Mouse (Mus musculus): ENCODE data around the gene 3110040M04Rik. TPM values are rescaled to one million over a fixed set of nuclear protein-coding genes. Genes with fewer than 3 reads are reported as not detected.

The 3110040M04Rik gene
- polyA plus RNA-seq, 1 experiment from 2014 or later, result 1.4 TPM

- 46% methylated on average over 2 of the region's 2 CpGs for WGBS
These were observed 41.9 kb downstream of the 3110040M04Rik start for GRCm38 (mm10) chr1:151245846-151246245.

GRCm38 (mm10) chr1:151250109-151250508 lies 46.2 kb downstream of the 3110040M04Rik start:
- Histone ChIP-seq H3K4me1 (ENCODE audit: insufficient read depth, low read length) (peaks cover 6% of the 10 kb centered on the region; the same call in 1 of the 2 replicates), H3K4me2 (replicated peaks; ENCODE audit: low read depth, low read length) (no peak overlapping the region), H3K27me3 (ENCODE audit: insufficient read depth, low read length) (no peaks in the 10 kb centered on the region), H3K27ac (ENCODE audit: low read length) (no peak overlapping the region), H3K36me3 (ENCODE audit: insufficient read depth, low read length) (no peaks in the 10 kb centered on the region), H3K9ac (replicated peaks; ENCODE audit: low read length) (no peak overlapping the region), H3K9me3 (ENCODE audit: low read length) (no peaks in the 10 kb centered on the region), H3K4me3 (ENCODE audit: low read length) (no peak overlapping the region)
- WGBS, result 86% methylated on average over 3 of the region's 3 CpGs
- no peak for ATAC-seq (ENCODE audit: low FRiP score, low TSS enrichment)

More at GRCm38 (mm10) chr1:151245846-151246245, 41.9 kb downstream of the 3110040M04Rik start:
- no peak overlapping the region for H3K4me3 ChIP-seq (ENCODE audit: low read length)
- H3K27me3 ChIP-seq (ENCODE audit: insufficient read depth, low read length), result no peaks in the 10 kb centered on the region
- 0 out of 2 replicates have a peak, but pooled peaks cover 2% of the 10 kb centered on the region for H3K4me1 ChIP-seq (ENCODE audit: insufficient read depth, low read length)
- H3K36me3 ChIP-seq (ENCODE audit: insufficient read depth, low read length), result no peaks in the 10 kb centered on the region
- H3K4me2 ChIP-seq (replicated peaks; ENCODE audit: low read depth, low read length), result no peak overlapping the region
- no peak for ATAC-seq (ENCODE audit: low FRiP score, low TSS enrichment)
- no peak overlapping the region for H3K9ac ChIP-seq (replicated peaks; ENCODE audit: low read length)
- no peaks in the 10 kb centered on the region for H3K9me3 ChIP-seq (ENCODE audit: low read length)
- H3K27ac ChIP-seq (ENCODE audit: low read length), result no peak overlapping the region

GRCm38 (mm10) chr1:151250529-151251193 lies 46.7 kb downstream of the 3110040M04Rik start:
- H3K27ac ChIP-seq (ENCODE audit: low read length), result no peak overlapping the region
- H3K36me3 ChIP-seq (ENCODE audit: insufficient read depth, low read length), result no peaks in the 10 kb centered on the region
- no peaks in the 10 kb centered on the region for H3K9me3 ChIP-seq (ENCODE audit: low read length)
- no peaks in the 10 kb centered on the region for H3K27me3 ChIP-seq (ENCODE audit: insufficient read depth, low read length)
- H3K4me1 ChIP-seq (ENCODE audit: insufficient read depth, low read length), result peaks cover 6% of the 10 kb centered on the region; the same call in 1 of the 2 replicates
- 42% methylated on average over 18 of the region's 18 CpGs for WGBS
- no peak overlapping the region for H3K9ac ChIP-seq (replicated peaks; ENCODE audit: low read length)
- peak; percentile 62 for ATAC-seq (ENCODE audit: low FRiP score, low TSS enrichment)
- H3K4me3 ChIP-seq (ENCODE audit: low read length), result peak overlapping the region; percentile 26
- peak overlapping the region; percentile 43 for H3K4me2 ChIP-seq (replicated peaks; ENCODE audit: low read depth, low read length)

GRCm38 (mm10) chr1:151251194-151252010 lies 47.5 kb downstream of the 3110040M04Rik start:
- H3K9me3 ChIP-seq (ENCODE audit: low read length), result no peaks in the 10 kb centered on the region
- 72% methylated on average over 14 of the region's 14 CpGs for WGBS
- peak; percentile 64; the same call in 1 of the 2 replicates for ATAC-seq (ENCODE audit: low FRiP score, low TSS enrichment)
- no peak overlapping the region for H3K27ac ChIP-seq (ENCODE audit: low read length)
- H3K36me3 ChIP-seq (ENCODE audit: insufficient read depth, low read length), result no peaks in the 10 kb centered on the region
- H3K4me2 ChIP-seq (replicated peaks; ENCODE audit: low read depth, low read length), result peak overlapping the region; percentile 43
- H3K9ac ChIP-seq (replicated peaks; ENCODE audit: low read length), result no peak overlapping the region
- peak overlapping the region; percentile 26 for H3K4me3 ChIP-seq (ENCODE audit: low read length)
- H3K4me1 ChIP-seq (ENCODE audit: insufficient read depth, low read length), result peaks cover 6% of the 10 kb centered on the region; the same call in 1 of the 2 replicates
- no peaks in the 10 kb centered on the region for H3K27me3 ChIP-seq (ENCODE audit: insufficient read depth, low read length)

Other genes with a start within 250 kb of the 3110040M04Rik start
- gene Hmcn1, start 210.7 kb upstream of the 3110040M04Rik start, polyA plus RNA-seq (2015; fragmentation: Nextera tagmentation; extraction: Ambion mirVana), result 21.9 and 23.6 TPM in 2 replicates
- gene Gm47985, start 21.6 kb upstream of the 3110040M04Rik start, polyA plus RNA-seq (2015; fragmentation: Nextera tagmentation; extraction: Ambion mirVana), result 0.25 and 0.48 TPM in 2 replicates
- gene Gm8947, start 11.7 kb upstream of the 3110040M04Rik start, polyA plus RNA-seq (2015; fragmentation: Nextera tagmentation; extraction: Ambion mirVana), result 0.86 and 0.91 TPM in 2 replicates
- gene Gm47995, start 5.7 kb upstream of the 3110040M04Rik start, polyA plus RNA-seq (2015; fragmentation: Nextera tagmentation; extraction: Ambion mirVana), result 0.50 TPM in 1 of 2 replicates, not detected in the other
- 0.67 TPM in 2 replicates for gene Gm47996, start 6.0 kb downstream of the 3110040M04Rik start, polyA plus RNA-seq (2015; fragmentation: Nextera tagmentation; extraction: Ambion mirVana)
- gene Ivns1abp, start 140.4 kb downstream of the 3110040M04Rik start, polyA plus RNA-seq (2015; fragmentation: Nextera tagmentation; extraction: Ambion mirVana), result 534 and 540 TPM in 2 replicates
- gene Swt1, start 224.3 kb downstream of the 3110040M04Rik start, polyA plus RNA-seq (2015; fragmentation: Nextera tagmentation; extraction: Ambion mirVana), result 17.1 and 23.7 TPM in 2 replicates
- 41.6 and 49.2 TPM in 2 replicates for gene Trmt1l, start 224.4 kb downstream of the 3110040M04Rik start, polyA plus RNA-seq (2015; fragmentation: Nextera tagmentation; extraction: Ambion mirVana)

All from kidney, embryonic 16.5 days (tissue).